Mouse (Mus musculus): ENCODE data around the gene Kdm2b. TPM values are rescaled to one million over a fixed set of nuclear protein-coding genes. Genes with fewer than 3 reads are reported as not detected.
A peak's percentile ranks its signal among the peaks of the same experiment; 100 is the strongest.

Gene Kdm2b
- total RNA-seq, 4 experiments from 2014 or later: 22.9 to 27.1 (median 24.6) TPM

- peak; percentile 25 to 45 for DNase-seq (ENCODE audit: low spot score in 2 of 2)
Observed at GRCm38 (mm10) chr5:122850319-122851002, 139.2 kb downstream of the Kdm2b start.

GRCm38 (mm10) chr5:122849521-122850318 lies 139.9 kb downstream of the Kdm2b start, which contains the start of gene Rnf34:
Gene Rnf34 (plus strand): TSS chr5:122850048.
- peak; percentile 94 to 98 for DNase-seq (ENCODE audit: low spot score in 2 of 2)

GRCm38 (mm10) chr5:122843799-122844198 lies 145.8 kb downstream of the Kdm2b start:
- DNase-seq (ENCODE audit: low spot score in 2 of 2): no peak

GRCm38 (mm10) chr5:122841126-122841525 lies 148.5 kb downstream of the Kdm2b start:
- DNase-seq (ENCODE audit: low spot score in 2 of 2): no peak

DNA sequence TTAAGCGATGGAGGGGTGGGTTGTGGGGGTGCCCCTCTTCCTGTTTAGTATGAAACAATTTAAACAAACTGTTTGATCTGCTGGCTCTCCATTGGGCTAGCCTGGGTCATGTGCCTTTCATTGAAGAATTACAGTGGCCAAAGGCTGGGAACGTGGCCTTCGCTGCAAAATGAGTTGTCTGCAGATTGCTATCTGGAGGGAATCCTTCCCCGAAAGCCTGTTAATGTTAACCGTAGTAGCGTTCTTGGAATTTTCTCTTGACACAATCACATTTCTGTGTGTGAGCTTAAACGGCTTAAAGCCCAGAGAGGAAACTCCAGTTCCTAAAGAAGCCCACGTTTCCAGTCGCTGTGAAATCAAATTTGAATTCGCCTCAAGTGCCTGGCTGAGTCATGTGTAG lies 156.6 kb downstream of the Kdm2b start:
- no peak for DNase-seq (ENCODE audit: low spot score in 2 of 2)

GRCm38 (mm10) chr5:122832536-122832935 lies 157.1 kb downstream of the Kdm2b start:
- DNase-seq (ENCODE audit: low spot score in 2 of 2): no peak

- DNase-seq (ENCODE audit: low spot score in 2 of 2): no peak
Observed at GRCm38 (mm10) chr5:122825099-122825498, 164.5 kb downstream of the Kdm2b start.

DNA sequence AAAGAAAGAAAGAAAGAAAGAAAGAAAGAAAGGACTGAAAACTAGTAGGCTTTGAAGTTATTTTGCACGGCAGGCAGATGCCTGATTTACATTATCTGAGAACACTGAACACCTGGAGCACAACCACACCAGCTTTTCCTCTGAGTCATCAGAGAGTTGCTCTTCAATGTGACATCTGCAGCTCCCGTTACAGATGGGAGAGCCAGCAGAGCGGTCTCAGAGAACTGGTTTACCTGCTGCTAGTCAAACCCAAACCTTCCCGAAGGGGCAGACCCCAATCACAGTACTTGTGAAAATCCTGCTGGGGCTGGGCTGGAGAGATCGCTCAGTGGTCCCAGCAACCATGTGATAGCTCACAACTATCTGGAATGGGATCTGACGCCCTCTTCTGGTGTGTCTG lies 165.2 kb downstream of the Kdm2b start:
- DNase-seq (ENCODE audit: low spot score in 2 of 2): no peak

DNA sequence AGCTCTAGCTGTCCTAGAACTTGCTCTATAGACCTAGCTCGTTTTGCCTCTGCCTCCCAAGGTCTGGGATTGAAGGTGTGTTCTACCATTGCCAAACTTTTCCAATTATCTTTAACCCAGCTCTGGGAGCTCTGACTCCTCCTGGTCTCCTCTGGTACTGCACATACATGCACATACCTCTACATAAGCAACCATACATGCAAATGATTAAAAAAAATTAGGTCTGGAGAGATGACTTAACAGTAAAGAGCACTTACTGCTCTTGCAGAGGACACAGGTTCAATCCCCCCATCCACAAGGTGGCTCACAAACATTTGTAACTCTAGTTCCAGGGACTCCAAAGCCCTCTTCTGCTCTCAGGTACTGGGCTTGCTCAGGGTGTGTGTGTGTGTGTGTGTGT lies 165.6 kb downstream of the Kdm2b start:
- DNase-seq (ENCODE audit: low spot score in 2 of 2): no peak

GRCm38 (mm10) chr5:122822441-122822840 lies 167.2 kb downstream of the Kdm2b start:
- no peak for DNase-seq (ENCODE audit: low spot score in 2 of 2)

DNA sequence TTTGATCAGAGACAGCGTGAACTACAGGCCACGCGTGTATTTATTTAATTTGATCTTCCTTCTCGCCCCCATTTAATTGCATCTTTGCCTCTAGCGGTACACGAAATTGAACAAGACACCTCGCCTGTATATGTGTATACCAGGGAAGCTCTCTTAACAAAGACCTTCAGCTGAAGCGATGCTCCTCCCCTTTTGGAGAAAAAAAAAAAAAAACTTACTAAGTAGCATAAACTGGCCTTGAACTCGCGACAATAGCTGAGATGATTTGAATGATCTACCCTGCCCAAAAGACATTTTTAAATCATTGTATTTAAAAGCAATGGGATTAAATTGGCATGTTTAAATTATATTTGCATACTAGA lies 168.1 kb downstream of the Kdm2b start:
- DNase-seq (ENCODE audit: low spot score in 2 of 2): no peak

- peak; percentile 73 to 92 for DNase-seq (ENCODE audit: low spot score in 2 of 2)
Observed at GRCm38 (mm10) chr5:122820777-122821523, 168.7 kb downstream of the Kdm2b start, which contains the start of gene Anapc5. Gene Anapc5 (minus strand): TSS chr5:122821339.

Other genes with a start within 250 kb of the Kdm2b start
- 100 to 1,000 TPM; 193 to 209 (median 196) TPM for gene Camkk2, start 210.4 kb downstream of the Kdm2b start, total RNA-seq (2022)
- 100 to 1,000 TPM; 201 to 221 (median 205) TPM for gene Anapc5, start 168.5 kb downstream of the Kdm2b start, total RNA-seq (2022)
- 10 to 100 TPM; 52.6 to 75.9 (median 58.6) TPM for gene Rnf34, start 139.8 kb downstream of the Kdm2b start, total RNA-seq (2022)
- 10 to 100 TPM in 2 of 4 experiments, 1 to 10 TPM in 2; 6.1 to 11.8 (median 9.2) TPM for gene Orai1, start 25.3 kb upstream of the Kdm2b start, total RNA-seq (2022)
- not detected for gene Morn3, start 57.2 kb upstream of the Kdm2b start, total RNA-seq (2022)
- gene Tmem120b, start 78.6 kb upstream of the Kdm2b start, total RNA-seq (2022): 10 to 100 TPM; 13.8 to 16.4 (median 16.0) TPM
- gene Rhof, start 142.9 kb upstream of the Kdm2b start, total RNA-seq (2022): 10 to 100 TPM; 47.7 to 50.4 (median 48.3) TPM
- 10 to 100 TPM; 29.3 to 35.8 (median 32.5) TPM for gene Setd1b, start 152.4 kb upstream of the Kdm2b start, total RNA-seq (2022)
- 10 to 100 TPM; 24.3 to 36.7 (median 27.7) TPM for gene Psmd9, start 179.6 kb upstream of the Kdm2b start, total RNA-seq (2022)
- gene Hpd, start 192.9 kb upstream of the Kdm2b start, total RNA-seq (2022): not detected